Mouse (Mus musculus) megakaryocyte, embryonic 14.5 days (primary cell): ENCODE measurements at regions not wholly inside any gene's neighbourhood (a gene's known extent, or its start where the extent isn't known, plus 50 kb on each side); places are given as distances from the start of the nearest gene placed in this dataset.

Experiments used
- FLI1 ChIP-seq: IDR thresholded peaks from 2 replicates; pipeline ENCODE4 v1.6.1; 2012; ENCODE audit warnings: low read length, inconsistent platforms, mixed read lengths
- GATA1 ChIP-seq: IDR thresholded peaks from 3 replicates; pipeline ENCODE4 v1.6.1; 2012; ENCODE audit warnings: mixed read lengths, low read length, inconsistent platforms, borderline replicate concordance

GRCm38 (mm10) chr16:95847765-95848483, 142.8 kb downstream of the Psmg1 start:
- no peak for TF ChIP-seq GATA1
- TF ChIP-seq FLI1 = no peak
